Mouse (Mus musculus): Measurements from ENCODE around the gene 1700069L16Rik.

Gene 1700069L16Rik

DNA sequence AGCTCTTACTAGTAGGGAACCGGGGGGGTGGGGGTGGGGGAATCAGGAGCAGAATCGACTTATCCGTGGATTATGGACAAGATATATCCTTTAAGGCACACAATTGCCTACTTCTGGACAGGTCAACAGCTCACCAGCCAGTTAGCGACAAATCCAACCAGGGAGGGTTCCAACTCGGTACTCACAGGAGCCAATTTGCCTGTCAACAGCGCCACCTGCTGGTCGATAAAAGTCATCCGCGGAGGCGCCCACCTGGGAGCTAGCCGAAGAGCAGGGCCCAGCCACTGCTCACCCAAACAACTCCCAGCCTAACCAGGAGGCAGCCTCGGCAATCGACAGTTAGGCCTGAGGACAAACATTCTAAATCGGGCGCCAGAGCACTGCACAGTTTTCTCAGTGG lies at the start of gene 1700069L16Rik:
Gene 1700069L16Rik, minus strand, starts transcription at position 327 of the 400 bp plus-strand sequence.
- peak; percentile 70 for DNase-seq (ENCODE audit: extremely low spot score, low read depth, low spot score)

- DNase-seq (ENCODE audit: extremely low spot score, low read depth, low spot score) = peak; percentile 67
Observed at GRCm38 (mm10) chr5:113773664-113774063, 49.1 kb upstream of the 1700069L16Rik start.

DNA sequence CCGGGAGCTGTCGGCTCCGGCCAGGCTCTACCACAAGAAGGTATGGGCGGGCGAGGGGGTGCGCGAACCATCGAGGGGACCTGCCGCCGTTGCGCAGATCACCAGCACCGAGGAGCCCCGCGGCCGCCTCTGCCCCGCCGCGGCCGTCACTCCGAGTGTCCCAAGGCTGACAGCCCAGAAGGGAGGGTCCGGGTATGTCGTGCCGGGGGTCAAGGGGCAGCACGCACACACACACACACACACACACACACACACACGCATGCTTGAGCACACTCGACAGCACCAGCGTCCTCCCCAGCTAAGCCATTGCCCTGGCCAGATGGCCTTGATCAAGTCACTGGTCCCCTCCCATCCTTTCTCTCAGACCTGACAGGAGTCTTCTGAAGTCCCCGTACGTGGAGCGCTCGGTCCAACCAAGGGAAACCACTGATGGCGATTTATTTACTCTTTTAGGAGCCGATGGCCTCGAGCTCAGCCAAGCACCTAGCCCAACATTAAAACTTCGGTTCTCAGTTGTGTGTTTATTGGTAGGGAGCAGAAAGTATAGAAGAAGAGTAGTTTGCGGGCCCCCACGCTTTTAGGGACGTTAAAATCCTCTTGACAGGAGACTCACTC lies 48.4 kb upstream of the 1700069L16Rik start:
- DNase-seq (ENCODE audit: extremely low spot score, low read depth, low spot score) = no peak

DNA sequence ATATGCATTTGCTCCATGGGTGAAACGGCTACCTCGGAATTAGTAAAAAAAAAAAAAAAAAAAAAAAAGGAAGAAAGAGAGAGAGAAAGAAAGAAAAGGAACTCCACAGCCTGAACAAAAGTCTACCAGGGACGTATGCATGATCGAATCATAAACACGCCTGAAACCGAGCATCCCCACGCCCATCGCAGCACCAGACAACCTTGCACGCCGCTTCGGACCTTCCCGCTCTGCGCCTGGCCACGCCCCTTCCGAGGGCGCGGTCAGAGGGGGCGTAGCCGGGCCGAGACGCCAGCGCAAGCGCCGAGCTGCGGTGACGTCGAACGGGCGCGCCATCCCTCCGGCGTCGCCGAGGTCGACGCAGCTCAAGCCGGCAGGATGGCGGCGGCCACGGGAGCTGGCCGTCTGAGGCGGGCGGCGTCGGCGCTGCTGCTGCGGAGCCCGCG lies 47.9 kb upstream of the 1700069L16Rik start, which contains the start of the genes Sart3 and Iscu:
Gene Sart3, minus strand, starts transcription at position 61 of the 446 bp plus-strand sequence.
Gene Iscu, plus strand, starts transcription at position 299 of the 446 bp plus-strand sequence.
- DNase-seq (ENCODE audit: extremely low spot score, low read depth, low spot score) = peak; percentile 86

DNA sequence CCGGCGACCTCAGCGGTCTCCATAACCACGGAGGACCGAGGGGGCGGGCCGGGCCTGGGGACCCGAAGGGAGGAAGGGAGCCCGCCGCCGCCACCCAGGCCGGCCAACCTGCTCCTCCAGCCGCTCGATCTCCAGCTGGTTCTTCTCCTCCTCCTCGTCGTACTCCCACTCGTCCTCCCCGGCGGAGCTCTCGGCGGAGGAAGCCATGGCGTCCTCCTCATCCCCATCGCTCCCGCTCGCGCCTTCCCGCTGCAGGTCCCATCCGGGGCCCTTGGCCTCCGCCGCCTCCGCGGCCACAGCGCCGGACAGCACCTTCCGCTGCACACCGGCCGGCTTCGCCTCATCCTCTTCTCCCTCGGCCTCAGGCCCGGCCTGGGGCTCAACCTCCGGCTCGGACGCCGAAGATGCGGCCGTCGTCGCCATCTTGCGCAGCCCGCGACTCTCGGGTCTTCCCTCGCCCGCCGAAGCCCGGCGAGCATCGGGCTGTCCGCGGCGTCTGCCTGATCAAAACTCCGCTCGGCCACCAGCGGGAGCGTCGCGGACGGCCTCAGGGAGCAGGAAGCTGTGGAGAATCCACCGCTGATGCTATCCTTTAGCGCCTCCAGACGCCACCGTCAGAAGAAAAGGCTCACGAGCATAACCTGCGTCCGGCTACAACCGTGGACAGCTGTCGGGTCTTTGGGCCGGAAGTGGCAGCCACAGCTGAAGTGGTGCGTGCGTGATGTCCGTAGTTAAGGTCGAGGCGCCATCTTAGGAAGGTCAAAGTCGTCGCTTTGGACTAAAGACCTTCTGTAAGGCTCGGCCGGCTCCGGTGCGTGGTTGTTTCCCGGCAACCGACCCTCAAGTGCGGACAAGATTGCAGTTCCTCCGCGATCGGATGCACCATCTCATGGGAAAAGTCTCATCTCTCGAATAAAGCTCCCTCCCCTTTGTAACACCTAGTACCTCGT lies 46.9 kb upstream of the 1700069L16Rik start:
- DNase-seq (ENCODE audit: extremely low spot score, low read depth, low spot score) = peak; percentile 69

- no peak for DNase-seq (ENCODE audit: extremely low spot score, low read depth, low spot score)
Observed at GRCm38 (mm10) chr5:113768806-113769205, 44.2 kb upstream of the 1700069L16Rik start.

- DNase-seq (ENCODE audit: extremely low spot score, low read depth, low spot score) = no peak
Observed at GRCm38 (mm10) chr5:113765641-113766526, 41.3 kb upstream of the 1700069L16Rik start.

- DNase-seq (ENCODE audit: extremely low spot score, low read depth, low spot score) = no peak
Observed at GRCm38 (mm10) chr5:113764426-113764825, 39.9 kb upstream of the 1700069L16Rik start.

DNA sequence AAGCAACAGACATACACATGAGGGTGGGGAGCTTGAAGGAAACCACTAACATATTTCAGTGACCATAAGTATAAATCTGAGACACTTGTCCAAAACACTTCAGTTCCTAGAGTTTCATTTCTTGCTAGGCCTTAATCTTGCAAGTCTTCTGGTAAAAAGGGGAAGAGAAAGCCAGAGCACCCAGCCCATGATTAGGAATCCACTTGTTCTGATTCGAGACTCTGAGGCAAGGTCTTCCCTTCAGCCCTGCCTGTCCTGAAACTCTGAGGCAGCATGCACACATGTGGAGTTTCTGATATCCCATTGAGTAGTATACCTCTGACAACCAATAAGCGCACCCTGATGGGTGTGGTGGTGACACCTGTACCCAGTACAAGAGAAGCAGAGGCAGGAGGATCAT lies 37.0 kb upstream of the 1700069L16Rik start:
- no peak for DNase-seq (ENCODE audit: extremely low spot score, low read depth, low spot score)

DNA sequence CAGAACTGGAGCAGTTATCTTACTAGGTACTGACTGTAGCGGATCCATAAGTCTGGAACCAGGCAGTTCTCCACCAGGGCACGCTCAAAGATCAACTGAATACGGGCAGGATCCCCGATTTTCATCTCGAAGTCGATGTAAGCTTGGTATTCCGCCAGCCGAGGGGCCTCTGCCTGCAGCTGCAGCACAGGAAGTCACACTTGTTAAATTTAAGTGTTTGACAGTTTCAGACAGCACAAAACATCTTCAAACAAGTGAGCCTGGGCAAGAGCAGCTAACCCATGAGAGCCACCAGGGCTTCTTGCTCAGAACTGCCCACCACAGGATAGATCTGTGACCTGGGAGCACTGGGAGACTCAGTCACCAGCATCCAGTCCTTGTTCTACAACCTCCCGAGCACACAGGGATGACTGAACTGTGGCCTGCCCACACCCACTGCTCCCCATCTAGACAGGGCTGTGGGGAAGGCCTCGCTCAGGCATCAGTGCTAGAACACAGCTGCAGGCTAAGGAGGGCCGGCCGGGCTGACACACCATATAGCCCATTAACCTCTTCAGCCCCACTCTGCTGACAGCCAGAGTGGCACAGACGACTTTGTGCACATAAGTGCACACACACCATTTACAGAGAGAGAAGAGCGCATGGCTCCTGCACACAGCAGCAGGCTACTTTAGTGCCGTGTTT lies 30.9 kb upstream of the 1700069L16Rik start:
- DNase-seq (ENCODE audit: extremely low spot score, low read depth, low spot score) = no peak

GRCm38 (mm10) chr5:113751521-113752157 lies 27.1 kb upstream of the 1700069L16Rik start:
- no peak for DNase-seq (ENCODE audit: extremely low spot score, low read depth, low spot score)

DNA sequence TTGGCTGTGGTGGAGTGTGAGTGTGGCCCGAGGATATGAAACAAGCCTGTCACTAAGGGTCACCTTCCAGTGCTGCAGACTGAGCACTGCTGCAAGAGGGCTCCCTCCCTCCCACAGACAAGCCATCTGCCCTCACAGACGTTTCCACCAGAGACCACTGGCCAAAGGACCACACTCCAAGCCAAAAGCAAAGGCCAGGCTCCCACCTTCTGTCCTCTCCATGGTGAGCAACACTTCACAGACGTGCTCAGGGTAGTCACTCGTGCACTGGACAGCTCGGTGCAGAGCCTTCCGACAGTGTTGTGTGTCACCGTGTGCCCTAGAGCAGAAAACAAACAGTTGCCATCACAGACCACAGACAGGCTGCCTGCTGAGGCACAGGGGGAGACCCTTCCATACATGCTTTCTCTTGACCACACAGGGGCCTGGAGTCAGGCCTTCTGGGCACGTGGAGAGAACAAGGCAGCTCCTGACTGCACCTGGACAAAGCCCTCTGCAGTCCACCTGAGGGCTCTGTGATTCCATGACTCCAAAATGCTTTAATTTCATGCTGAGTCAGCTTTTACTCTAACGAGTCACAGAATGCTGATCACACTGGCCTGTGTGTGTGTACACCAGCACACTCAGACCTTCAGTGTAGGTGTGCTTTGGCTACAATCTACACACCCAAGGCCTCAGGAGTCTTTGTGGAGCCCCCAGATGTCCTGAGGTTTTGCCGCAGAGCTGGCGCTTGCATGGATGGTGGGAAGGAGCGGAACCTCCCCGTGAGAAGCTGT lies 24.2 kb upstream of the 1700069L16Rik start:
- no peak for DNase-seq (ENCODE audit: extremely low spot score, low read depth, low spot score)

DNA sequence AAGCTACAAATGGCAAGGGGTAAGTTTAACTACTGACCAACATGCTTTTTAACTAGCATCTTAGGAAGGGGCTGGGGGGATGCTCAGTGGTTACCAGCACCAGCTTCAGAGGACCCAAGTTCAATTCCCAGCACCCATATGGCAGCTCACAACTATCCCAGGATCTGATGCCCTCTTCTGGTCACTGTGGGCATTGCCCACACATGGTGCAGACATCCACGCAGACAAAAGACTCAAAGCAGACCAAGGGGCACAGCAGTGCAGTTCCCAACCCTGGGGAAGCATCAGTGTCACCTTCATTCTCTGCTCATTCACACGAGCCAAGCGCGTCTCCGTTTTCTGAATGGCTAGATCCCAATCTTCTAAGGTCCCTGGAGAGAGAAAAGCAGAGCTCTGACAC lies 23.1 kb upstream of the 1700069L16Rik start:
- no peak for DNase-seq (ENCODE audit: extremely low spot score, low read depth, low spot score)

DNA sequence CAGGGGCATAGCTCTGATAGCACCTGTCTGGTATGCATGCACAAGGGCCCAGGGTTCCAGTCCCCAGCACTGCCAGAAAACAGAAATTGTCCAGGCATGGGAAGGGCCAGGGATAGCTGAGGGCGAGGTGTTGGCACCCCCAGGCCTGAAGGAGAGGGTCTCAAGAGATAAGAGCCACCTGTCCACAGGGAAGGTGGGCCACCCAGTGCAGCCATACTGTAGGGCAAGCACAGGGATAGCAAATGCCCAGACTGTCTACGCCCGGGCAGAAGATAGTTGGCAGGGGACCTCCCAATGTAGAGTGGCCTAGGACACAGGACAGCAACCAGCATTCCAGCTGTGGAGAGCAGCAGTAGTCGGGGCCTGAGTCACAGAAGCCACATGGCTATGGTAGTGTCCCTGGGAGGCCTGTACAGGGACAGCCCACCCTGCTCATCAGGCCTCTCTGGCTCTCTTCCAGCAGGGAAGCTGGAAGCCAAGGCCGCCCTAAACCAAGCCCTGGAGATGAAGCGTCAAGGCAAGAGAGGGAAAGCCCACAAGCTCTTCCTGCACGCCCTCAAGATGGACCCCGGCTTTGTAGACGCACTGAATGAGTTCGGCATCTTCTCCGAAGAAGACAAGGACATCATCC lies 13.2 kb upstream of the 1700069L16Rik start:
- no peak for DNase-seq (ENCODE audit: extremely low spot score, low read depth, low spot score)

GRCm38 (mm10) chr5:113736522-113737164 lies 12.1 kb upstream of the 1700069L16Rik start:
- no peak for DNase-seq (ENCODE audit: extremely low spot score, low read depth, low spot score)

- no peak for DNase-seq (ENCODE audit: extremely low spot score, low read depth, low spot score)
Observed at GRCm38 (mm10) chr5:113736113-113736502, 11.5 kb upstream of the 1700069L16Rik start.

DNA sequence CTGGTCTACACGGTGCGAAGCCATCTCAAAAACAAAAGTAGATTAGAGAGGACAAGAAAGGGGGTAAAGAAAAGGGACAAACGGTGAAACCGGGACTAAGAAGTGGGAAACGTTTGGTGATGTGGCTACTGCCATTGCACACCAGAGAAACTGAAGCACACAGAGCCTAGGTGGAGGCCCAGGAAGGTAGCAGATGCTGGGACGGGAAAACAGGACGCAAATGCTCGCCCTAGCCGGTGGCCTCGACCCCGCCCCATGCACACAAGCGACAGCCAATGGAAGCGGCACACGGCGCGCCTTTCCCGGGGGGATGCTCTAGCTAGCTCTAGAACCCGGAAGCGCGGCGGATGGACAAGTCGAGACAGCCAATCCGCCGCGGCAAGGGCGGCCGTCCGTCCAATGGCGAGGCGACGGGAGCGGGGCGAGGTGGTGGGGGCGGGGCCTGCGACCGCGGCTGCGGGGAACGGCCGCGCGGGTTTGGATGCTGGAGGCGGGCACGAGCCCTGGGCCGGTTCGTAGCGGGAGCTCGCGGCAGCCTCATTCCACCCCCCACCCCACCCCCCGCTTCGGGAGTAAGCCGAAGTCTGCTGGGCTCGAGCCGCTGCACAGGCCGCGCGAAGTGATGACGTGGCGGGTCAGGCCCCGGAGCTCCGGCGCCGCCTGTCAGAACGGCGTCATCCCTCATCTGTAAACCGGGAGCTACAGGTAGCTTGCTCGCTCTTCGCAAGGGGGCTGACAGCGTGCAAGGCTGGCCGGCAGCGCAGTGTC lies 11.0 kb upstream of the 1700069L16Rik start, which contains the start of gene Ficd:
Gene Ficd, plus strand, starts transcription at position 459 of the 768 bp plus-strand sequence.
- peak; percentile 84 for DNase-seq (ENCODE audit: extremely low spot score, low read depth, low spot score)
